Mouse (Mus musculus): Measurements from ENCODE around the gene Tcp10c. TPM values are rescaled to one million over a fixed set of nuclear protein-coding genes. Genes with fewer than 3 reads are reported as not detected.

Gene Tcp10c
- polyA plus RNA-seq (2014; fragmentation: Illumina TruSeq; extraction: RNeasy Lipid Tissue Mini Kit (QIAGEN cat#74804); ENCODE audit: low read depth, low replicate concordance), result 386 TPM

DNA sequence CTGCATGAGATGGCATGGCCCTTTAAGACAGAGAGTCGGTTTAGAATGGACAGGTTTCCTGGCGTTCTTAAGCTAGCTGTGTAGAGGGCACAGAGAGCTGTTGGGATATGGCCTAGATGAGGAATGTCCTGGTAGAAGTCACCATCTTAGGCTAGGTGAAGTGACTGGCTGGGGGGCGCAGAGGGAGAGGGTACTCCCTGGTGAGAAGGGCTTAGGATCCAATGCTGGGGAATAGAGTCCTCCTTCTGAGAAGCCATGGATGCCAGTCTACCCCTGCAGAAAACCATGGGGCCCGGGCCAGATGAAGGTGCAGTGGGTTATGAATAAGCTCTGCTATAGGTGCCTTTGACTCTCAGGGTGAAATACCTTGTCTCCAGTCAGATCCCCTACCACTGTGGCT lies at the start of gene Tcp10c:
Gene Tcp10c (plus strand): TSS at position 52 of the 400 bp plus-strand sequence.

Other genes starting within 250 kb of the Tcp10c start
- gene Unc93a, start 222.8 kb upstream of the Tcp10c start, polyA plus RNA-seq (2014; fragmentation: Illumina TruSeq; extraction: RNeasy Lipid Tissue Mini Kit (QIAGEN cat#74804); ENCODE audit: low read depth, low replicate concordance), result 3.7 TPM
- gene Smok2a, start 133.4 kb upstream of the Tcp10c start, polyA plus RNA-seq (2014; fragmentation: Illumina TruSeq; extraction: RNeasy Lipid Tissue Mini Kit (QIAGEN cat#74804); ENCODE audit: low read depth, low replicate concordance), result 15.8 TPM
- 13.8 TPM for gene Smok2b, start 124.3 kb upstream of the Tcp10c start, polyA plus RNA-seq (2014; fragmentation: Illumina TruSeq; extraction: RNeasy Lipid Tissue Mini Kit (QIAGEN cat#74804); ENCODE audit: low read depth, low replicate concordance)

Data from testis, adult 10 weeks (tissue).